Mouse (Mus musculus): Measurements from ENCODE around the gene Ablim2. TPM values are rescaled to one million over a fixed set of nuclear protein-coding genes. Genes with fewer than 3 reads are reported as not detected.

The Ablim2 gene
- polyA plus RNA-seq, 1 experiment from 2014 or later = 3.8 TPM

DNA sequence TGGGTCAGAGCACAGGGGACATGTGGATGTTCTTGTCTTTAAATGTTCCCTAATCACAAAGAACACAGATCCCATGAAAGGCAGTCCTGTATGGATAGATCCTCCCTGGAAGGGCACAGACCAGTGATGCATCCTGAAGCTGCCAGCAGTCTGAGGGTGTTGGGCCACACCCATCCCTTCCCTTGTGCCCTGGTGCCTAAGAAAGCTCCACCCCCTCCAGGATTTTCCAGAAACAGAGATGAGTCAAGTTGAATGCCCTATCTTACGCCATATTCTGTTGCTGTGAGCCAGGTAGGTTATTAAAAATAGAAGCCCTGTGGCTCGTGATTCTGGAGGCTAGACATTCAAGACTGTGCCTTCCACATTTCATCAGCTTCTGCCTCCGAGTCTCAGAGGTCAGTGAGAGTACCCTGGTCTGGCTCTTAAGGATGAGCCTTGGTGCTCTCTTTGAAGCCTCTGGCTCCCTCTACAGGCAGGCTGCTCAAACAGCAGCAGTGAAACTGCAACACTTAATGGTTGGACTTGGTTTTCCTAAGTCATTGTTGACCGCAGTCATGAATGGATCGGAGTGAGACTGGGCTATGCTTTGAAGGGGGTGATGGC is 2.4 kb upstream of the Ablim2 start:
- Histone ChIP-seq H3K36me3 (no peaks in the 10 kb centered on the region), H3K4me1 (replicated peaks) (peaks cover 13% of the 10 kb centered on the region), H3K27ac (ENCODE audit: poor library complexity, severe bottlenecking) (no peak overlapping the region), H3K9me3 (replicated peaks) (no peaks in the 10 kb centered on the region), H3K9ac (no peak overlapping the region), H3K4me2 (no peak overlapping the region), H3K27me3 (replicated peaks) (peaks cover 38% of the 10 kb centered on the region), H3K4me3 (no peak overlapping the region)
- WGBS = 22% methylated on average over 5 of the region's 5 CpGs
- no peak for ATAC-seq (ENCODE audit: insufficient number of reproducible peaks, low FRiP score)

DNA sequence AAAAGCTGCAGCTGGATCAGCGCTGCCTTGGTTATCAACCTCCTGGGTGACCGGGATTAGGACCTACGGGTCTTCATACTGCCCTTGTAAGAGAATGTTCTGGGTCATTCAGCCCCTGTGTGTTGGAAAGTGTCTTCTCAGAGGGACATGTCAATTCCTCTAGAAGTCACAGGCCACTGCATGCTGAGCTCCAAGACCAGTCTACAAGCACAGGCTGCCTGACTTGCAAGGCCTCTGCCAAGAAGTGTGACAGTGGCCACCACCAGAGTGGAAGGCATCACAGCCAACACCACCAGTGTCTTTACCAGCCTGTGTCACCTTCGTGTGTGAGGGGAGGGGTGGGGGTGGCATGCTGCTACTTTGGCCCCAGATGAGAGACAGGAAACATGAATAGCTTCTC is 1.7 kb upstream of the Ablim2 start:
- no peak overlapping the region for H3K4me3 ChIP-seq
- no peak overlapping the region for H3K9ac ChIP-seq
- ATAC-seq (ENCODE audit: insufficient number of reproducible peaks, low FRiP score) = no peak
- no peaks in the 10 kb centered on the region for H3K9me3 ChIP-seq (replicated peaks)
- no peak overlapping the region for H3K27ac ChIP-seq (ENCODE audit: poor library complexity, severe bottlenecking)
- H3K27me3 ChIP-seq (replicated peaks) = peaks cover 45% of the 10 kb centered on the region
- no peak overlapping the region for H3K4me2 ChIP-seq
- H3K4me1 ChIP-seq (replicated peaks) = peaks cover 13% of the 10 kb centered on the region
- WGBS = 75% methylated on average over 4 of the region's 4 CpGs
- H3K36me3 ChIP-seq = no peaks in the 10 kb centered on the region

DNA sequence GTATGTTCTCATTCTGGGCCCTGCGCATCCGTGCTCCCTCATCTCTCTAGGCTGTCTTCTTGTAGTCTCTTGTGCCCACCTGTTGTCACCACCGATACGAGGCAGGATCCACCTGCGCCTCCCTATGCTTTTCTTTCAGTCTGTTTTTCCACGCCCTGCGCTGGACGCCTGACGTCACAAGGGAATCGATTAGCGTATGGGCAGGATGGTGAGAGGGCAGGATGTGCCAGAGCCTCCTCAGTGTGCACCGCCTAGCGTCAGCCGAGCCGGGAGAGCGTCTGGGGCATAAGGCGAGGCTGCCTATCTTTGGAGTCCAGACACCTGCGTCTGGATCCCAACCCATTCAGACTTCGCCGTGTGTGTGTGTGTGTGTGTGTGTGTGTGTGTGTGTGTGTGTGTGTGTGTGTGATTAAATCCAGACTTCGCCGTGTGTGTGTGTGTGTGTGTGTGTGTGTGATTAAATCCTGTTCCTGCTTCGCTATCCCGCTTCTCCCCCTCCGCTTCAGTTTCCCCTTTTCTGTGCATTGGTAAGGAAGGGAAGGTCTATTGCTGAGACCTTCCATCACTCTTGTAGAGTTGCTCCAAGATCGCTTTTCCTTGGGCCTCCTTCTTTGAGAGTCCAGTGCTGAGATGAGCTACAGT is 562 bp upstream of the Ablim2 start:
- WGBS = 16% methylated on average over 21 of the region's 26 CpGs
- peak overlapping the region; percentile 99 for H3K4me2 ChIP-seq
- ATAC-seq (ENCODE audit: insufficient number of reproducible peaks, low FRiP score) = no peak
- peaks cover 13% of the 10 kb centered on the region for H3K4me1 ChIP-seq (replicated peaks)
- H3K9ac ChIP-seq = peak overlapping the region; percentile 70
- no peaks in the 10 kb centered on the region for H3K9me3 ChIP-seq (replicated peaks)
- H3K4me3 ChIP-seq = peak overlapping the region; percentile 60
- peaks cover 53% of the 10 kb centered on the region for H3K27me3 ChIP-seq (replicated peaks)
- no peak overlapping the region for H3K27ac ChIP-seq (ENCODE audit: poor library complexity, severe bottlenecking)
- H3K36me3 ChIP-seq = no peaks in the 10 kb centered on the region

DNA sequence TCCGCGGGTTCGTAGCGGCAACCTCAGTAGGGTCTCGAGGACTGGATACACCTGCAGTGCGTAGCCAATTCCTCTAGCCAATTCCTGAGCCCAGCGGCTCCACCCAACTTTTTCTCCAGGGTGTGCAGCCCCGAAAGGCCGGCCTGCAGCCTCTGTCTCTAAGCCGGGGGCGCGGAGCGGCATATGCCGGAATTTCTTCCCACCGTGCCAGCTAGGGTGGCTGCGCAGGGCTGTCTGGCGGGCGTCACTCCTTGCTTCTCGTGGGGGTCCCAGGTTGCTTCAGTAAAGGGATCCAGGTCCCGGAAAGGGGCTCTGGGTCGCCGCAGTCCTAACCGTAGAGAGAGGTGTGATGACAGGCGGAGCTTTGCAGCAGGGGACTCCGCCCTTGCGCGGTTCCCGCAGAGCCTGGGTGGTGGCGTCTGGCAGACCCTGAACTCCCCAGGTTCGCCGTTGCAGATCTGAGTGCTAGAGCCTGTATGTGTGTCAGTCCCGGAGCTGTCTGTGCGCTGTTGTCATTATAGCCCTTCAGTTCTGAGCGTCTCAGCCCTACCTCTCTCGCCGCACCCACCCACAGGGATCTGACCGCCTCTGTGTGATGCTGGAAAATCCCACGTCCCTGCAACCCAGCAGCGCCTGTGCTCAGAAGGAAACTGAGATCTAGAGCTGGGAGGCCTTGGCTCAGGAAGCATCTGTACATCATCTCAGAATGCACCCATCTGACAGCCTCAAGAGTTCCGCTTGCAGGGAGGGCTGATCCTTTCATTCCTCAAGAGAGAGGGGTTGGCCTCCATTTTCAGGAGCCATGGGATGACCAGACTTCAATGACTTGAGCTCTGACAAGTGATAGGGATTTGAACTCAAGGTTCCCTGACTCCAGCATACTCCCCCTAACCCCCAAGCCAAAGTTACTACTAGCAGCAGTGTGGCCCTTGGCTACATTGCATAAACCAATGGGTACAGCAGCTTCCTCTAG is 687 bp downstream of the Ablim2 start:
- Histone ChIP-seq H3K4me3 (peak overlapping the region; percentile 60), H3K36me3 (no peaks in the 10 kb centered on the region), H3K27me3 (replicated peaks) (peaks cover 64% of the 10 kb centered on the region), H3K4me2 (peak overlapping the region; percentile 99), H3K27ac (ENCODE audit: poor library complexity, severe bottlenecking) (no peak overlapping the region), H3K9ac (peak overlapping the region; percentile 70), H3K9me3 (replicated peaks) (no peaks in the 10 kb centered on the region), H3K4me1 (replicated peaks) (peaks cover 18% of the 10 kb centered on the region)
- peak; percentile 41 for ATAC-seq (ENCODE audit: insufficient number of reproducible peaks, low FRiP score)
- WGBS = 3% methylated on average over 40 of the region's 40 CpGs

DNA sequence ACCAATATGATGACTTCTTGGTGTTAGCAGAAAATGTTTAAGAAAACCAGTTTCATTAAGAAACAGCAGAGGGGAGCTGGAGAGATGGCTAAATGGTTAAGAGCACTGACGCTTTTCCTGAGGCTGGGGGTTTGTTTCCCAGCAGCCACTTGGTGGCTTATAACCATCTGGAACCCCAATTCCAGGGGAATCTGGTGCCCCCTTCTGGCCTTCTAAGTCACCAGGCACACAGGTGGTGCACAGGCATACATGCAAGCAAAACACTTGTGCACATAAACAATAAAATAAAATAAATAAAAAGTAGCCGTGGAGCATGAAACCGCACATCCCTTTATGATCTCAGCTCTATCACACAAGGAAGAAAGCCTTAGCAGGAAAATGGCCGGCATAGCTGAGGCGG is 3.6 kb downstream of the Ablim2 start:
- ATAC-seq (ENCODE audit: insufficient number of reproducible peaks, low FRiP score) = no peak
- peaks cover 65% of the 10 kb centered on the region for H3K27me3 ChIP-seq (replicated peaks)
- no peak overlapping the region for H3K27ac ChIP-seq (ENCODE audit: poor library complexity, severe bottlenecking)
- H3K9ac ChIP-seq = no peak overlapping the region
- 68% methylated on average over 5 of the region's 5 CpGs for WGBS
- H3K9me3 ChIP-seq (replicated peaks) = no peaks in the 10 kb centered on the region
- no peak overlapping the region for H3K4me3 ChIP-seq
- H3K36me3 ChIP-seq = no peaks in the 10 kb centered on the region
- H3K4me1 ChIP-seq (replicated peaks) = peaks cover 27% of the 10 kb centered on the region
- H3K4me2 ChIP-seq = no peak overlapping the region

DNA sequence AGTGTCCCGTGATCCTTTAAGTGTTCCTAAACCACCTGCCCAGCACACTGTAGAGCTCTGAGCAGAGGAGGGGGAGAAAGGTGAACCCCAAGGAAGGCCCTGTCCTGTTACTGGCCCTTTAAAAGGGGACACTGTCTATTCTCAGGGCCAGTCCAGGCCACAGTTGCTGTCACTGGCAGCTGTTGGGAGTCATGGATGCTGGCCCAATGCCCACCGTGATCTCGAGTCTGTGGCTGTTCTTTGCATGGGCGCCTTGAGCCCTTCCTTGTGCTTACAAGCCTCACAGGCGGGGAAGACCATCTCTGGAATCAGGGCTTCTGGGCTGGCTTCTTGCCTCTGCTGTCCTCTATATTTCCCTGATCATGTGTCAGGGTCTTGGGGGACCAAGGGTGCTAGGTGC is 4.7 kb downstream of the Ablim2 start:
- no peak overlapping the region for H3K4me2 ChIP-seq
- no peaks in the 10 kb centered on the region for H3K36me3 ChIP-seq
- no peak overlapping the region for H3K4me3 ChIP-seq
- H3K4me1 ChIP-seq (replicated peaks) = peaks cover 34% of the 10 kb centered on the region
- H3K9me3 ChIP-seq (replicated peaks) = no peaks in the 10 kb centered on the region
- no peak overlapping the region for H3K27ac ChIP-seq (ENCODE audit: poor library complexity, severe bottlenecking)
- peak overlapping the region; percentile 15; the same call in 1 of the 2 replicates for H3K9ac ChIP-seq
- WGBS = 46% methylated on average over 5 of the region's 5 CpGs
- peaks cover 57% of the 10 kb centered on the region for H3K27me3 ChIP-seq (replicated peaks)
- ATAC-seq (ENCODE audit: insufficient number of reproducible peaks, low FRiP score) = no peak

DNA sequence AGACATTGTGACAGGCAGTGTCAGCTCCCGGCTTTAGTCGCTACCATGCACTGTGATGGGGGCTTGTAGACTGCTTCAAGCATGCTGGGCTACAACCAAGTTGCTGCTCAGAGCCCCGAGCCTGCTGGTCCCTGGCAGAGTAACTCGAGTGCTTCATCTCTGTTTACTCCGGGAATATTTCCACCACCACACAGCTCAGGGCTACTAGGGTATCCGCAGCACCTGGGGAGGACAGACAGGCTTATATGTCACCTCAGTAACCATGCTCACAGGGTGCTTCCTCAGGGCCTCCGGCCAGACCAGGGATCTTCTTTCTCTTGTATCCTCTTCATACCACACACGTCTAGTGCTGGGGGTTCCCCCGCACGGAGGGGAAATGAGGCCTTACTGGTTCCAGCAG is 5.2 kb downstream of the Ablim2 start:
- ATAC-seq (ENCODE audit: insufficient number of reproducible peaks, low FRiP score) = no peak
- H3K27ac ChIP-seq (ENCODE audit: poor library complexity, severe bottlenecking) = no peak overlapping the region
- H3K9me3 ChIP-seq (replicated peaks) = no peaks in the 10 kb centered on the region
- no peak overlapping the region for H3K4me3 ChIP-seq
- 0 out of 2 replicates have a peak overlapping the region, but pooled peaks have one; percentile 15 for H3K9ac ChIP-seq
- WGBS = 75% methylated on average over 10 of the region's 10 CpGs
- no peak overlapping the region for H3K4me2 ChIP-seq
- H3K27me3 ChIP-seq (replicated peaks) = peaks cover 57% of the 10 kb centered on the region
- no peaks in the 10 kb centered on the region for H3K36me3 ChIP-seq
- peaks cover 39% of the 10 kb centered on the region for H3K4me1 ChIP-seq (replicated peaks)

DNA sequence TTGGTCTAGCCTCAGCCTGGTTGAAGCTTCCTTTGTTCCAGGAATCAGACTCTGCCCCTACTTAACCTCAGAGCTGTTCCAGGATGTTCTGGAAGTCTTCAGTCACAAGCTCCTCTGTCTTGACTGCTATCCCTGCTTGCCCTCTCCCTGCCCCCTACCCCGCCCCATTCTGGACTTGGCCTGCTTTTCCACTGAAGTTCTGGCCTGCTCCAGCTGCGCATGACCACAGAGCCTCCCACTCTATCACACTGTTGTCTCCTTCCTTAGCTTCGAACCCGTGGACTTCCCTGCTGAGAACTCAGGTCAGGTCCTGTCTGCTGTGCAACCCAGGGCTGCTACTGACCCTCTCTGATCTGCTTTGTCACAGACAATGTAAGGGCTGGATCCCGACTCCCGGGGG is 8.2 kb downstream of the Ablim2 start:
- no peak overlapping the region for H3K9ac ChIP-seq
- no peak overlapping the region for H3K27ac ChIP-seq (ENCODE audit: poor library complexity, severe bottlenecking)
- 0 out of 2 replicates have a peak, but pooled peaks have one; percentile 20 for ATAC-seq (ENCODE audit: insufficient number of reproducible peaks, low FRiP score)
- H3K4me1 ChIP-seq (replicated peaks) = peaks cover 52% of the 10 kb centered on the region
- no peaks in the 10 kb centered on the region for H3K9me3 ChIP-seq (replicated peaks)
- WGBS = 71% methylated on average over 6 of the region's 6 CpGs
- H3K36me3 ChIP-seq = no peaks in the 10 kb centered on the region
- H3K4me3 ChIP-seq = no peak overlapping the region
- H3K4me2 ChIP-seq = no peak overlapping the region
- peaks cover 28% of the 10 kb centered on the region for H3K27me3 ChIP-seq (replicated peaks)

DNA sequence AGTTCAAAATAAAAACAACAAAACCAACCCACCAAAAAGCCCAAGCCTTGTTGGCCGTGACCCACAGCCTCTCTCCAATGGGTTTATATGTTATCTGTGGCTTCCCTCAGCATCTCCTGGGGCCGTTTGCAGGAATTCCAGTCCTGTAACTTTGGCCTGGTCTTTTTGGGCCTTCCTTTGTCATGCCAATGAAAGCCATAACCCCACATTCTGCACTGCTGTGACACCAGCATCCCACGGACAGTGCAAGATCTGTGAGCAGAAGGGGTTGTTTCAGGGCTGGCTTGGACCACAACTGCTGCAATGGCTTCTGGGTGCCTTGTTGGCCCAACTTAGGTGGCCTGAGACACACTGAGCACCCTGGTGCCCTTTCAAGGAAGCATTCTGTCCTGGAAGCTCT is 10.8 kb downstream of the Ablim2 start:
- H3K36me3 ChIP-seq = no peaks in the 10 kb centered on the region
- peaks cover 71% of the 10 kb centered on the region for H3K4me1 ChIP-seq (replicated peaks)
- H3K4me3 ChIP-seq = no peak overlapping the region
- H3K27me3 ChIP-seq (replicated peaks) = 0 out of 2 replicates have a peak, but pooled peaks cover 7% of the 10 kb centered on the region
- no peak overlapping the region for H3K27ac ChIP-seq (ENCODE audit: poor library complexity, severe bottlenecking)
- H3K9ac ChIP-seq = no peak overlapping the region
- WGBS = 57% methylated on average over 3 of the region's 3 CpGs
- ATAC-seq (ENCODE audit: insufficient number of reproducible peaks, low FRiP score) = no peak
- H3K9me3 ChIP-seq (replicated peaks) = no peaks in the 10 kb centered on the region
- H3K4me2 ChIP-seq = no peak overlapping the region

DNA sequence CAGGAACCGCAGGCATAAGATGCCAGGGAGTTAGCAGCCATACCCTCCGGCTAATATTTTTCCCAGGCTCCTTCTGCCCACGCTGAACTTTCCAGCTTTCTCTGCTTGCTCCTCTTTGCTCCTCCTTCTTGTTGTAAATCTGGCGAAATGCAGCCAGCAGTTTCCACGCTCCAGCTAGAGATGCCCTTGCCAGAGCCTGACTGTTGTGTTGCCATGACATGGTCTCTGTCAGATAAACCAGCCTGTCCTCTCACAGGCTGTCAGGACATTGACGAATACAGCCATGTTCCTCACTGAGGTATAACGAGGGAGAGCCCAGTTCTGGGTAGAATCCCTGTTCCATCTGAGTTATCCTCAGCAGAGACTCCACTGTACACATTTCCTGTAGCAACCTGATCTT is 11.3 kb downstream of the Ablim2 start:
- H3K4me1 ChIP-seq (replicated peaks) = peaks cover 76% of the 10 kb centered on the region
- 0 out of 2 replicates have a peak, but pooled peaks cover 7% of the 10 kb centered on the region for H3K27me3 ChIP-seq (replicated peaks)
- no peak for ATAC-seq (ENCODE audit: insufficient number of reproducible peaks, low FRiP score)
- H3K4me3 ChIP-seq = no peak overlapping the region
- H3K9ac ChIP-seq = no peak overlapping the region
- H3K27ac ChIP-seq (ENCODE audit: poor library complexity, severe bottlenecking) = no peak overlapping the region
- no peaks in the 10 kb centered on the region for H3K9me3 ChIP-seq (replicated peaks)
- H3K36me3 ChIP-seq = no peaks in the 10 kb centered on the region
- no peak overlapping the region for H3K4me2 ChIP-seq
- 74% methylated on average over 7 of the region's 7 CpGs for WGBS

DNA sequence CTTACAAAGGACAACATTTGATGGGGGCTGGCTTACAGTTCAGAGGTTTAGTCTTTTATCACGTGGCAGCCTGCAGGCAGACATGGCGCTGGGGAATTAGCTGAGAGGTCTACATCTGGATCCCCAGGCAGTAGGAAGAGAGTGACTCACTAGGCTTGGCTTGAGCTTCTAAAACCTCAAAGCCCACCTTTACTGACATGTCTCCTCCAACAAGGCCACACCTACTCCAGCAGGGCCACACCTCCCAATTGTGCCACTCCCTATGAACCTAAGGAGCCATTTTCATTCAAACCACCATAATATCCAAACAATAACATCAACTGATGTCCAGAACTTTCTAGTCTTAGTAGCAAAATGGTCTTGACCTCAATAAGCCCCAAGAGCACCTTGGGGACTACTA is 12.6 kb downstream of the Ablim2 start:
- 89% methylated on average over 2 of the region's 2 CpGs for WGBS
- Histone ChIP-seq H3K27ac (ENCODE audit: poor library complexity, severe bottlenecking) (no peak overlapping the region), H3K4me2 (no peak overlapping the region), H3K36me3 (no peaks in the 10 kb centered on the region), H3K4me1 (replicated peaks) (peaks cover 70% of the 10 kb centered on the region), H3K9ac (no peak overlapping the region), H3K9me3 (replicated peaks) (no peaks in the 10 kb centered on the region), H3K4me3 (no peak overlapping the region), H3K27me3 (replicated peaks) (no peaks in the 10 kb centered on the region)
- ATAC-seq (ENCODE audit: insufficient number of reproducible peaks, low FRiP score) = no peak

All from heart, embryonic 12.5 days (tissue).